Mouse (Mus musculus) frontal cortex, adult (tissue): Measurements from ENCODE around the gene Tnfrsf9.

ENCODE experiments used
- ATAC-seq: cut with Nextera tagmentation; 2 replicates; pipeline ENCODE4 v1.9.2; 2017; ENCODE audit warnings: mild to moderate bottlenecking, moderate library complexity, mixed read lengths; ENCODE audit not compliant: low TSS enrichment

The Tnfrsf9 gene

GRCm38 (mm10) chr4:150926924-150927705 lies 12.8 kb downstream of the Tnfrsf9 start:
- ATAC-seq, result no peak

GRCm38 (mm10) chr4:150927789-150928188 lies 13.4 kb downstream of the Tnfrsf9 start:
- no peak for ATAC-seq

- ATAC-seq, result no peak
Measured at GRCm38 (mm10) chr4:150933503-150933902, 19.1 kb downstream of the Tnfrsf9 start.

- ATAC-seq, result peak; percentile 71
Measured at GRCm38 (mm10) chr4:150937293-150938062, 23.1 kb downstream of the Tnfrsf9 start.

GRCm38 (mm10) chr4:150938063-150938452 lies 23.7 kb downstream of the Tnfrsf9 start:
- peak; percentile 73; the same call in 1 of the 2 replicates for ATAC-seq

- ATAC-seq, result peak; percentile 14; the same call in 1 of the 2 replicates
Measured at GRCm38 (mm10) chr4:150939991-150940651, 25.8 kb downstream of the Tnfrsf9 start.

GRCm38 (mm10) chr4:150944707-150945106 lies 30.3 kb downstream of the Tnfrsf9 start:
- peak; percentile 85; the same call in 1 of the 2 replicates for ATAC-seq

- ATAC-seq, result no peak
Measured at GRCm38 (mm10) chr4:150950972-150951371, 36.6 kb downstream of the Tnfrsf9 start.

GRCm38 (mm10) chr4:150956369-150957105 lies 42.2 kb downstream of the Tnfrsf9 start:
- ATAC-seq, result peak; percentile 44; the same call in 1 of the 2 replicates

- no peak for ATAC-seq
Measured at GRCm38 (mm10) chr4:150957106-150957458, 42.7 kb downstream of the Tnfrsf9 start.

- ATAC-seq, result no peak
Measured at GRCm38 (mm10) chr4:150958536-150958935, 44.2 kb downstream of the Tnfrsf9 start.

- no peak for ATAC-seq
Measured at GRCm38 (mm10) chr4:150962231-150962630, 47.9 kb downstream of the Tnfrsf9 start.

- ATAC-seq, result no peak
Measured at GRCm38 (mm10) chr4:150963711-150964110, 49.3 kb downstream of the Tnfrsf9 start.

- peak; percentile 72; the same call in 1 of the 2 replicates for ATAC-seq
Measured at GRCm38 (mm10) chr4:150964635-150965554, 50.5 kb downstream of the Tnfrsf9 start.

- ATAC-seq, result no peak
Measured at GRCm38 (mm10) chr4:150965555-150965951, 51.2 kb downstream of the Tnfrsf9 start.

GRCm38 (mm10) chr4:150966556-150966955 lies 52.2 kb downstream of the Tnfrsf9 start:
- ATAC-seq, result no peak; the same call in 1 of the 2 replicates

- ATAC-seq, result no peak
Measured at GRCm38 (mm10) chr4:150968956-150969355, 54.6 kb downstream of the Tnfrsf9 start.

- ATAC-seq, result no peak
Measured at GRCm38 (mm10) chr4:150973264-150973663, 58.9 kb downstream of the Tnfrsf9 start.

GRCm38 (mm10) chr4:150975145-150975544 lies 60.8 kb downstream of the Tnfrsf9 start:
- no peak for ATAC-seq

GRCm38 (mm10) chr4:150978156-150978910 lies 64.0 kb downstream of the Tnfrsf9 start:
- ATAC-seq, result no peak
